Mouse (Mus musculus): ENCODE data around the gene Ring1. TPM values are rescaled to one million over a fixed set of nuclear protein-coding genes. Genes with fewer than 3 reads are reported as not detected.

The Ring1 gene
- polyA plus RNA-seq, 1 experiment from 2014 or later: 5.2 TPM

GRCm38 (mm10) chr17:34027656-34028223 is 3.3 kb upstream of the Ring1 start, which contains the start of gene H2-Ke6:
H2-Ke6 (minus strand) TSS chr17:34028060.
- Histone ChIP-seq H3K27ac (peak within 1 kb of the TSS; percentile 79), H3K27me3 (no peaks in the 10 kb centered on the region), H3K9me3 (replicated peaks) (no peaks in the 10 kb centered on the region; the same call in 1 of the 2 replicates), H3K4me3 (replicated peaks) (peak within 1 kb of the TSS; percentile 78), H3K4me1 (replicated peaks) (peaks cover 77% of the 10 kb centered on the region), H3K4me2 (peak within 1 kb of the TSS; percentile 98), H3K36me3 (peaks cover 31% of the 10 kb centered on the region), H3K9ac (peak within 1 kb of the TSS; percentile 82)
- peak; percentile 91 for DNase-seq
- WGBS (ENCODE audit: insufficient replicate concordance): under 1% methylated on average over 49 of the region's 49 CpGs
- ATAC-seq (ENCODE audit: low read depth): peak; percentile 84

GRCm38 (mm10) chr17:34026917-34027655 is 2.6 kb upstream of the Ring1 start:
- no peak for DNase-seq

GRCm38 (mm10) chr17:34026221-34026620 is 1.7 kb upstream of the Ring1 start:
- DNase-seq: no peak
- Histone ChIP-seq H3K27me3 (no peaks in the 10 kb centered on the region), H3K36me3 (peaks cover 46% of the 10 kb centered on the region), H3K9ac (peak overlapping the region; percentile 87; the same call in 1 of the 2 replicates), H3K4me3 (replicated peaks) (peak overlapping the region; percentile 80; the same call in 1 of the 2 replicates), H3K4me1 (replicated peaks) (peaks cover 72% of the 10 kb centered on the region), H3K9me3 (replicated peaks) (peaks cover 3% of the 10 kb centered on the region; the same call in 1 of the 2 replicates), H3K4me2 (peak overlapping the region; percentile 98), H3K27ac (no peak overlapping the region; the same call in 1 of the 2 replicates)
- 39% methylated on average over 2 of the region's 2 CpGs for WGBS (ENCODE audit: insufficient replicate concordance)
- ATAC-seq (ENCODE audit: low read depth): no peak

More at GRCm38 (mm10) chr17:34026917-34027655, 2.6 kb upstream of the Ring1 start:
- Histone ChIP-seq H3K4me1 (replicated peaks) (peaks cover 72% of the 10 kb centered on the region), H3K27ac (peak overlapping the region; percentile 79), H3K4me2 (peak overlapping the region; percentile 98), H3K4me3 (replicated peaks) (peak overlapping the region; percentile 78), H3K9ac (peak overlapping the region; percentile 82), H3K9me3 (replicated peaks) (no peaks in the 10 kb centered on the region; the same call in 1 of the 2 replicates), H3K27me3 (no peaks in the 10 kb centered on the region), H3K36me3 (peaks cover 38% of the 10 kb centered on the region)
- 16% methylated on average over 36 of the region's 36 CpGs for WGBS (ENCODE audit: insufficient replicate concordance)
- no peak for ATAC-seq (ENCODE audit: low read depth)

- H3K27me3 ChIP-seq: no peaks in the 10 kb centered on the region
- peaks cover 69% of the 10 kb centered on the region for H3K4me1 ChIP-seq (replicated peaks)
- peak overlapping the region; percentile 87 for H3K9ac ChIP-seq
- H3K9me3 ChIP-seq (replicated peaks): peaks cover 7% of the 10 kb centered on the region
- no peak for ATAC-seq (ENCODE audit: low read depth)
- no peak for DNase-seq
- H3K4me2 ChIP-seq: peak overlapping the region; percentile 98
- H3K4me3 ChIP-seq (replicated peaks): peak overlapping the region; percentile 80; the same call in 1 of the 2 replicates
- peaks cover 51% of the 10 kb centered on the region for H3K36me3 ChIP-seq
- WGBS (ENCODE audit: insufficient replicate concordance): 46% methylated on average over 7 of the region's 7 CpGs
- H3K27ac ChIP-seq: 0 out of 2 replicates have a peak overlapping the region, but pooled peaks have one; percentile 1
Measured at GRCm38 (mm10) chr17:34025756-34026151, 1.3 kb upstream of the Ring1 start.

DNA sequence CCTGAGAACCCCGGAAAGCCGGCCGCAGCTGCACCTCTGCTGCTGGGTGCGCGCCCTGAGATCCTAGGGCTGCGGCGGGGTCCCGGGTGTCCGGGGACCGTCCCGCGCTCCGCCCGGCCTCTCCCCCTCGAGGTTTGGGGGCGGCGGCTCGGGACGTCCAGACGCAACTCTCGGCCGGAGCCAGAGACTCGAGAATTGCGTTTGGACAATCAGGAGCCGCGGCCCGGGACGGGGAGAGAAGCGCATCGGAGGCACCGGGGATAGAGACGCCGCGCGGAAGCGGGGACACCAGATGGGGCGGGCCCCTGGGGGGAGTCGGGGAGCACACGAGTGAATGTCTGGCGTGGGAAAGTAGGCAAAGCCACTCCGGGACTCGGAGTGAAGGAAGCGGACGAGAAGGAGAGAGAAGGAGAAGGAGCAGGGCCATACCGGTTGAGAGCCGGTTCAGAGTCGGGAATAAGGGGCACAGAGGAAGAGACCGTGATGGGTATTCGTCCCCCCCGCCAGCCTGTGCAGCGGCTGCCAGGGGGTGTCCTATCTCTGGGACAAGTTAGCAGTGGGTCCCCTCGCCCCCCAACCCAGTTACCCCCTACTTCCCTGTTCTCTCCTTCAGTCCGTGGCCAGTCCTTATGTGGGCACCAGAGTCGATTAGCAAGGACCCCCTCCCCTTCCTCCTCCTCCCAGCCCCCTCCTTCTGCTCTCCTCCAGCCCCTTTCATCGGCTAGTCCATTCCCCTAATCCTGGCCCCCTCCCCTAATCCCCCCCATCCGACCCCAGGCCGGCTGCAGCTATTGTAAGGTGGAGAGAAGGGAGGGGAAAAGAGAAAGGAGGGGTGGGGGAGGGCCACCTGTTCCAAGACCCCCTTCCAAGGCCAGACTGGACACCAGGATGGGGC is 628 bp upstream of the Ring1 start:
- DNase-seq: no peak
- Histone ChIP-seq H3K9ac (peak overlapping the region; percentile 87), H3K27me3 (no peaks in the 10 kb centered on the region), H3K4me3 (replicated peaks) (peak overlapping the region; percentile 80), H3K36me3 (peaks cover 52% of the 10 kb centered on the region), H3K4me2 (peak overlapping the region; percentile 98), H3K27ac (peak overlapping the region; percentile 83), H3K9me3 (replicated peaks) (peaks cover 13% of the 10 kb centered on the region), H3K4me1 (replicated peaks) (peaks cover 62% of the 10 kb centered on the region)
- WGBS (ENCODE audit: insufficient replicate concordance): 1% methylated on average over 56 of the region's 57 CpGs
- 0 out of 2 replicates have a peak, but pooled peaks have one; percentile 1 for ATAC-seq (ENCODE audit: low read depth)

GRCm38 (mm10) chr17:34023678-34024077 is 802 bp downstream of the Ring1 start:
- H3K36me3 ChIP-seq: peaks cover 42% of the 10 kb centered on the region
- H3K27ac ChIP-seq: no peak overlapping the region
- peak overlapping the region; percentile 98 for H3K4me2 ChIP-seq
- DNase-seq (no peak), ATAC-seq (ENCODE audit: low read depth) (no peak)
- WGBS (ENCODE audit: insufficient replicate concordance): 67% methylated on average over 9 of the region's 9 CpGs
- no peaks in the 10 kb centered on the region for H3K27me3 ChIP-seq
- peaks cover 48% of the 10 kb centered on the region for H3K4me1 ChIP-seq (replicated peaks)
- peak overlapping the region; percentile 87 for H3K9ac ChIP-seq
- H3K9me3 ChIP-seq (replicated peaks): peaks cover 26% of the 10 kb centered on the region
- H3K4me3 ChIP-seq (replicated peaks): peak overlapping the region; percentile 80

- ATAC-seq (ENCODE audit: low read depth): no peak
- peaks cover 36% of the 10 kb centered on the region for H3K36me3 ChIP-seq
- no peaks in the 10 kb centered on the region for H3K27me3 ChIP-seq
- no peak overlapping the region for H3K9ac ChIP-seq
- no peak overlapping the region for H3K27ac ChIP-seq
- H3K4me1 ChIP-seq (replicated peaks): peaks cover 41% of the 10 kb centered on the region
- no peak overlapping the region for H3K4me2 ChIP-seq
- H3K4me3 ChIP-seq (replicated peaks): no peak overlapping the region
- DNase-seq: no peak
- WGBS (ENCODE audit: insufficient replicate concordance): 94% methylated on average over 20 of the region's 20 CpGs
- H3K9me3 ChIP-seq (replicated peaks): peaks cover 26% of the 10 kb centered on the region
Measured at GRCm38 (mm10) chr17:34022987-34023386, 1.5 kb downstream of the Ring1 start.

GRCm38 (mm10) chr17:34022414-34022783 is 2.1 kb downstream of the Ring1 start:
- no peak for ATAC-seq (ENCODE audit: low read depth)
- H3K9me3 ChIP-seq (replicated peaks): peaks cover 26% of the 10 kb centered on the region
- DNase-seq: no peak
- H3K9ac ChIP-seq: no peak overlapping the region
- H3K4me1 ChIP-seq (replicated peaks): peaks cover 35% of the 10 kb centered on the region
- no peaks in the 10 kb centered on the region for H3K27me3 ChIP-seq
- H3K36me3 ChIP-seq: peaks cover 36% of the 10 kb centered on the region
- WGBS (ENCODE audit: insufficient replicate concordance): 84% methylated on average over 14 of the region's 14 CpGs
- no peak overlapping the region for H3K4me2 ChIP-seq
- H3K27ac ChIP-seq: no peak overlapping the region
- H3K4me3 ChIP-seq (replicated peaks): no peak overlapping the region

GRCm38 (mm10) chr17:34021539-34022413 is 2.7 kb downstream of the Ring1 start:
- Histone ChIP-seq H3K4me1 (replicated peaks) (peaks cover 29% of the 10 kb centered on the region), H3K4me3 (replicated peaks) (no peak overlapping the region), H3K27ac (no peak overlapping the region), H3K9ac (no peak overlapping the region), H3K36me3 (peaks cover 36% of the 10 kb centered on the region), H3K9me3 (replicated peaks) (peaks cover 26% of the 10 kb centered on the region), H3K27me3 (no peaks in the 10 kb centered on the region), H3K4me2 (no peak overlapping the region)
- DNase-seq (no peak), ATAC-seq (ENCODE audit: low read depth) (no peak)
- 85% methylated on average over 23 of the region's 23 CpGs for WGBS (ENCODE audit: insufficient replicate concordance)

GRCm38 (mm10) chr17:34013436-34013835 is 11.0 kb downstream of the Ring1 start:
- 86% methylated on average over 8 of the region's 8 CpGs for WGBS (ENCODE audit: insufficient replicate concordance)
- H3K9ac ChIP-seq: no peak overlapping the region
- H3K4me2 ChIP-seq: no peak overlapping the region
- H3K27me3 ChIP-seq: peaks cover 7% of the 10 kb centered on the region; the same call in 1 of the 2 replicates
- DNase-seq (no peak), ATAC-seq (ENCODE audit: low read depth) (no peak)
- no peak overlapping the region for H3K4me3 ChIP-seq (replicated peaks)
- no peaks in the 10 kb centered on the region for H3K4me1 ChIP-seq (replicated peaks)
- H3K27ac ChIP-seq: no peak overlapping the region
- peaks cover 2% of the 10 kb centered on the region; the same call in 1 of the 2 replicates for H3K36me3 ChIP-seq
- H3K9me3 ChIP-seq (replicated peaks): no peaks in the 10 kb centered on the region; the same call in 1 of the 2 replicates

All from liver, embryonic 13.5 days (tissue).